Mouse (Mus musculus): ENCODE results near the gene Gm42906. TPM values are rescaled to one million over a fixed set of nuclear protein-coding genes. Genes with fewer than 3 reads are reported as not detected.

Gm42906 gene
- total RNA-seq (2015; ENCODE audit: low replicate concordance): not detected in 2 replicates
- total RNA-seq (2017; ENCODE audit: low replicate concordance): not detected in 2 replicates

GRCm38 (mm10) chr5:151428113-151428756 lies at the start of gene Gm42906:
TSS of gene Gm42906 (minus strand) at chr5:151428163.
- ATAC-seq (replicated peaks; ENCODE audit: low FRiP score, poor library complexity, severe bottlenecking): no peak

- ATAC-seq (replicated peaks; ENCODE audit: low FRiP score, poor library complexity, severe bottlenecking): no peak
These were observed 17.7 kb upstream of the Gm42906 start for GRCm38 (mm10) chr5:151445695-151446094.

- no peak for ATAC-seq (replicated peaks; ENCODE audit: low FRiP score, poor library complexity, severe bottlenecking)
These were observed 7.1 kb upstream of the Gm42906 start for GRCm38 (mm10) chr5:151435106-151435505.

GRCm38 (mm10) chr5:151426466-151426865 lies 1.5 kb downstream of the Gm42906 start:
- ATAC-seq (replicated peaks; ENCODE audit: low FRiP score, poor library complexity, severe bottlenecking): no peak

GRCm38 (mm10) chr5:151422692-151423091 lies 5.3 kb downstream of the Gm42906 start:
- no peak for ATAC-seq (replicated peaks; ENCODE audit: low FRiP score, poor library complexity, severe bottlenecking)

- ATAC-seq (replicated peaks; ENCODE audit: low FRiP score, poor library complexity, severe bottlenecking): no peak
These were observed 6.1 kb downstream of the Gm42906 start for GRCm38 (mm10) chr5:151421859-151422258.

- peak; percentile 78 for ATAC-seq (replicated peaks; ENCODE audit: low FRiP score, poor library complexity, severe bottlenecking)
These were observed 9.4 kb downstream of the Gm42906 start for GRCm38 (mm10) chr5:151418551-151418950.

- ATAC-seq (replicated peaks; ENCODE audit: low FRiP score, poor library complexity, severe bottlenecking): peak; percentile 53
These were observed 10.4 kb downstream of the Gm42906 start for GRCm38 (mm10) chr5:151417421-151418038.

GRCm38 (mm10) chr5:151416988-151417387 lies 11.0 kb downstream of the Gm42906 start:
- ATAC-seq (replicated peaks; ENCODE audit: low FRiP score, poor library complexity, severe bottlenecking): no peak

- ATAC-seq (replicated peaks; ENCODE audit: low FRiP score, poor library complexity, severe bottlenecking): peak; percentile 42; the same call in 1 of the 2 replicates
These were observed 14.3 kb downstream of the Gm42906 start for GRCm38 (mm10) chr5:151413617-151414016.

- no peak for ATAC-seq (replicated peaks; ENCODE audit: low FRiP score, poor library complexity, severe bottlenecking)
These were observed 15.1 kb downstream of the Gm42906 start for GRCm38 (mm10) chr5:151412666-151413463.

- ATAC-seq (replicated peaks; ENCODE audit: low FRiP score, poor library complexity, severe bottlenecking): no peak
These were observed 18.0 kb downstream of the Gm42906 start for GRCm38 (mm10) chr5:151410006-151410405.

GRCm38 (mm10) chr5:151409282-151409681 lies 18.7 kb downstream of the Gm42906 start:
- ATAC-seq (replicated peaks; ENCODE audit: low FRiP score, poor library complexity, severe bottlenecking): no peak

GRCm38 (mm10) chr5:151408124-151408900 lies 19.7 kb downstream of the Gm42906 start:
- no peak for ATAC-seq (replicated peaks; ENCODE audit: low FRiP score, poor library complexity, severe bottlenecking)

GRCm38 (mm10) chr5:151407493-151407892 lies 20.5 kb downstream of the Gm42906 start:
- no peak for ATAC-seq (replicated peaks; ENCODE audit: low FRiP score, poor library complexity, severe bottlenecking)

GRCm38 (mm10) chr5:151406276-151406675 lies 21.7 kb downstream of the Gm42906 start:
- ATAC-seq (replicated peaks; ENCODE audit: low FRiP score, poor library complexity, severe bottlenecking): no peak

GRCm38 (mm10) chr5:151405314-151405903 lies 22.6 kb downstream of the Gm42906 start:
- no peak for ATAC-seq (replicated peaks; ENCODE audit: low FRiP score, poor library complexity, severe bottlenecking)

GRCm38 (mm10) chr5:151403586-151403985 lies 24.4 kb downstream of the Gm42906 start:
- no peak for ATAC-seq (replicated peaks; ENCODE audit: low FRiP score, poor library complexity, severe bottlenecking)

- ATAC-seq (replicated peaks; ENCODE audit: low FRiP score, poor library complexity, severe bottlenecking): no peak
These were observed 27.4 kb downstream of the Gm42906 start for GRCm38 (mm10) chr5:151400557-151400944.

Data from erythroblast, adult 5-6 weeks (primary cell).